ENCODE assay signal across 9 mouse cellular contexts in genomic region chr5:121972680-121973192, GRCm38 (mm10).
DNase-seq lines count a peak whose midpoint lies in the region; ATAC-seq and TF ChIP-seq lines count a peak whose summit lies in the region.
"Had no signal": no experiment of that assay in that cellular context is flagged by ENCODE, and none has a peak within 500 bp of the region (broad histone marks: within the 10 kb centered on the region; RNA-seq: fewer than 3 reads in every experiment).

No protein-coding gene starts in this region.

- H3K36me3 ChIP-seq in lung, embryonic 15.5 days = no peaks in the 10 kb centered on the region
- H3K36me3 ChIP-seq in intestine, postnatal 0 days (ENCODE audit: control insufficient read depth, insufficient read depth) = no peaks in the 10 kb centered on the region

- no peak overlapping the region for H3K4me3 ChIP-seq in lung, embryonic 15.5 days
- no peak overlapping the region for H3K4me3 ChIP-seq in intestine, postnatal 0 days (ENCODE audit: low read depth, low read length)
- H3K4me3 ChIP-seq: myocyte had no signal

- H3K4me2 ChIP-seq in lung, embryonic 15.5 days = peak overlapping the region; percentile 28
- H3K4me2 ChIP-seq in intestine, postnatal 0 days (replicated peaks; ENCODE audit: low read depth) = 0 out of 2 replicates have a peak overlapping the region, but pooled peaks have one; percentile 4

- peaks cover 12% of the 10 kb centered on the region for H3K4me1 ChIP-seq in lung, embryonic 15.5 days
- no peaks in the 10 kb centered on the region for H3K4me1 ChIP-seq in intestine, postnatal 0 days (replicated peaks; ENCODE audit: control insufficient read depth, insufficient read depth, low read length)

- ATAC-seq in lung, embryonic 15.5 days (ENCODE audit: borderline replicate concordance, extremely low read depth, low FRiP score, low TSS enrichment) = no peak
- no peak for ATAC-seq in intestine, postnatal 0 days

- H3K27me3 ChIP-seq in lung, embryonic 15.5 days = no peaks in the 10 kb centered on the region
- H3K27me3 ChIP-seq in intestine, postnatal 0 days (replicated peaks; ENCODE audit: control insufficient read depth, insufficient read depth, low read length) = no peaks in the 10 kb centered on the region

- WGBS in lung, embryonic 15.5 days = 20% methylated on average over 23 of the region's 23 CpGs
- 38% methylated on average over 23 of the region's 23 CpGs for WGBS in intestine, postnatal 0 days

- H3K9me3 ChIP-seq in lung, embryonic 15.5 days = no peaks in the 10 kb centered on the region
- H3K9me3 ChIP-seq in intestine, postnatal 0 days (ENCODE audit: control insufficient read depth) = no peaks in the 10 kb centered on the region

- H3K9ac ChIP-seq in lung, embryonic 15.5 days = no peak overlapping the region
- no peak overlapping the region for H3K9ac ChIP-seq in intestine, postnatal 0 days (ENCODE audit: low read depth, low read length)

- peak; percentile 32 to 35 for DNase-seq in adrenal gland, adult 18-20 months (ENCODE audit: low spot score in 2 of 2)
- DNase-seq in adrenal gland, adult 8-10 months = no peak
- DNase-seq in lung, postnatal 36 days = no peak
- DNase-seq in retina, embryonic 14.5 days (ENCODE audit: low spot score) = peak; percentile 44
- no peak for DNase-seq in frontal cortex, postnatal 10 days (ENCODE audit: low spot score in 2 of 2)
- DNase-seq in natural killer cell, adult 2 months (ENCODE audit: low spot score in 2 of 2) = no peak

- H3K27ac ChIP-seq in lung, embryonic 15.5 days = no peak overlapping the region
- H3K27ac ChIP-seq in intestine, postnatal 0 days (ENCODE audit: low read depth, low read length) = no peak overlapping the region

- 0 out of 2 replicates have a peak, but pooled peaks have one; percentile 14 for TF ChIP-seq CTCF in intestine, postnatal 0 days (IDR thresholded peaks at IDR 0.05; ENCODE audit: low read depth)

Comparison
In these comparisons a context has a peak if more than half of its experiments do, and no peak if none do; other contexts are left out.
1. DNase-seq: peak in adrenal gland, adult 18-20 months (2 of 2) and retina, embryonic 14.5 days (single experiment); none in adrenal gland, adult 8-10 months (single experiment), lung, postnatal 36 days (single experiment), frontal cortex, postnatal 10 days (0 of 2) and natural killer cell, adult 2 months (0 of 2).